ENCODE assay signal across 8 mouse cellular contexts in the genomic region with DNA sequence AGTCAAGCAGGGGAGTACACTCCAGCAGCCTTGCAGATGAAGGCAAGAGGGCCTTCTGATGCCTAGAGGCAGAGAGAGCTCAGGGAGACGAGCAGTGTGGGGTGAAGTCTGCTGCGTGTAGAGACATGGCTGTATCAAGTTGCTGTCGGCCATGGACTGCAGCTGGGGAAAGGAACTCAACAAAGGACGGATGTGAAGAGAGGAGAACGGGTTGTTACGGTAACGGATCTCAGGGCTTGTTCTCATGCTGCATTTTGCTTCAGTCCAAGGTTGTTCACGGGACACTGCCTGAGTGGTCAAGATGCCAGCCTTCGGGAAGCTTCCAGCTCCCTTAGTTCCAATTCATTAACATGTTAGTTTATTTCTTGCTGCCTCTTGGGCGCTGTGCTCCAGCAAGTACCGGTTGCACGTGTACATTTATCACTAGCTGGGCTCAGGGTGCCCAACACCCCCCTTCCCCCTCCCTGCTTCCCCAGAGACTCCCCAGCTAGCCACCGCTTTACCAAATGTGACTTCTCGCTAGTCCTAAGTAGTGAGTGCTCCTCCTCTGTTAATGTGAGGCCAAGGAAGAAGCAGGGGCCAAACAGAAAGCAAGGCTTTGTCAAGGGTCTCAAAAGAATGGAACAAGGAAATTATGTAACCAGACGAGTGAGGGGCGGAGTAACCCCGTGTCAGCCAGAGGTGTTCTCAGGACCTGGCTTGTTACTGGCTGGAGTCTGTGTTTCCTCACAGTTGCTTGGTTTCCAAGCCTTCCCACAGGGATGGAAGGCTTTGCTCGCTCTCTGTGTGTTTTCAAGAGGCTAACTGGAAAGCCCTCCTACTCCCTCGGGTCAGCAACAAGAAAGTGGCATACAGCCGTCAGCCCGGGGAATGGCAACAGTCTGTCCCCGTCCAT.
DNase-seq lines count a peak whose midpoint lies in the region; ATAC-seq and TF ChIP-seq lines count a peak whose summit lies in the region.

No protein-coding gene starts in this region.

- no peaks in the 10 kb centered on the region for H3K9me3 ChIP-seq in forebrain, embryonic 11.5 days (ENCODE audit: control insufficient read depth, low read length)
- H3K9me3 ChIP-seq in forebrain, embryonic 15.5 days: no peaks in the 10 kb centered on the region
- H3K9me3 ChIP-seq in forebrain, embryonic 13.5 days (replicated peaks): no peaks in the 10 kb centered on the region
- no peaks in the 10 kb centered on the region for H3K9me3 ChIP-seq in lung, embryonic 14.5 days (ENCODE audit: low read depth, low read length)

- H3K27me3 ChIP-seq in forebrain, embryonic 11.5 days (ENCODE audit: control insufficient read depth, insufficient read depth, low read length): no peaks in the 10 kb centered on the region
- H3K27me3 ChIP-seq in forebrain, embryonic 15.5 days: no peaks in the 10 kb centered on the region
- no peaks in the 10 kb centered on the region for H3K27me3 ChIP-seq in forebrain, embryonic 13.5 days
- no peaks in the 10 kb centered on the region for H3K27me3 ChIP-seq in lung, embryonic 14.5 days (ENCODE audit: insufficient read depth, low read length)

- DNase-seq in forebrain, embryonic 11.5 days (ENCODE audit: low spot score): peak; percentile 56
- peak; percentile 7 to 19 for DNase-seq in B cell, adult 2 months
- peak; percentile 49 for DNase-seq in lung, embryonic 14.5 days
- DNase-seq in skeletal muscle tissue, adult 2 months (ENCODE audit: low read depth, low spot score): peak; percentile 56
- no peak for DNase-seq in spleen, postnatal 36 days (ENCODE audit: low spot score in 2 of 2)
- DNase-seq in kidney, postnatal 25 days: no peak

- no peak overlapping the region for H3K4me2 ChIP-seq in forebrain, embryonic 11.5 days (ENCODE audit: low read depth, low read length, severe bottlenecking)
- no peak overlapping the region; the same call in 1 of the 2 replicates for H3K4me2 ChIP-seq in forebrain, embryonic 15.5 days (replicated peaks)
- H3K4me2 ChIP-seq in forebrain, embryonic 13.5 days: peak overlapping the region; percentile 33
- H3K4me2 ChIP-seq in lung, embryonic 14.5 days: peak overlapping the region; percentile 44

- peak overlapping the region; percentile 16; the same call in 1 of the 2 replicates for H3K9ac ChIP-seq in forebrain, embryonic 11.5 days (ENCODE audit: low read length)
- H3K9ac ChIP-seq in forebrain, embryonic 15.5 days (replicated peaks): no peak overlapping the region
- H3K9ac ChIP-seq in forebrain, embryonic 13.5 days: 0 out of 2 replicates have a peak overlapping the region, but pooled peaks have one; percentile 13
- no peak overlapping the region for H3K9ac ChIP-seq in lung, embryonic 14.5 days

- H3K27ac ChIP-seq in forebrain, embryonic 11.5 days (ENCODE audit: low read depth, low read length): no peak overlapping the region
- H3K27ac ChIP-seq in forebrain, embryonic 15.5 days (replicated peaks): no peak overlapping the region
- no peak overlapping the region for H3K27ac ChIP-seq in forebrain, embryonic 13.5 days
- no peak overlapping the region for H3K27ac ChIP-seq in lung, embryonic 14.5 days (ENCODE audit: low read depth)

- H3K4me3 ChIP-seq in forebrain, embryonic 11.5 days (ENCODE audit: low read depth, low read length): no peak overlapping the region
- H3K4me3 ChIP-seq in forebrain, embryonic 15.5 days: no peak overlapping the region
- no peak overlapping the region for H3K4me3 ChIP-seq in forebrain, embryonic 13.5 days
- H3K4me3 ChIP-seq in lung, embryonic 14.5 days (ENCODE audit: low read depth, low read length): 0 out of 2 replicates have a peak overlapping the region, but pooled peaks have one; percentile 0

- H3K36me3 ChIP-seq in forebrain, embryonic 11.5 days (ENCODE audit: control insufficient read depth, insufficient read depth, low read length): no peaks in the 10 kb centered on the region
- no peaks in the 10 kb centered on the region for H3K36me3 ChIP-seq in forebrain, embryonic 15.5 days
- no peaks in the 10 kb centered on the region for H3K36me3 ChIP-seq in forebrain, embryonic 13.5 days (ENCODE audit: poor library complexity, severe bottlenecking)
- H3K36me3 ChIP-seq in lung, embryonic 14.5 days (ENCODE audit: insufficient read depth): no peaks in the 10 kb centered on the region

- ATAC-seq in forebrain, embryonic 11.5 days (replicated peaks; ENCODE audit: low FRiP score): 0 out of 2 replicates have a peak, but pooled peaks have one; percentile 24
- no peak for ATAC-seq in forebrain, embryonic 15.5 days (replicated peaks)
- no peak for ATAC-seq in forebrain, embryonic 13.5 days
- ATAC-seq in lung, embryonic 14.5 days (ENCODE audit: insufficient read depth): peak; percentile 28; the same call in 1 of the 2 replicates

- H3K4me1 ChIP-seq in forebrain, embryonic 11.5 days (replicated peaks; ENCODE audit: control insufficient read depth, insufficient read depth, low read length): peaks cover 10% of the 10 kb centered on the region; the same call in 1 of the 2 replicates
- H3K4me1 ChIP-seq in forebrain, embryonic 15.5 days: peaks cover 25% of the 10 kb centered on the region
- peaks cover 28% of the 10 kb centered on the region for H3K4me1 ChIP-seq in forebrain, embryonic 13.5 days
- H3K4me1 ChIP-seq in lung, embryonic 14.5 days (ENCODE audit: insufficient read depth): peaks cover 13% of the 10 kb centered on the region

- TF ChIP-seq CTCF in lung, embryonic 14.5 days (IDR thresholded peaks at IDR 0.05; ENCODE audit: low read depth): no peak

- 48% methylated on average over 22 of the region's 22 CpGs for WGBS in forebrain, embryonic 11.5 days
- WGBS in forebrain, embryonic 15.5 days: 35% methylated on average over 22 of the region's 22 CpGs
- 34% methylated on average over 22 of the region's 22 CpGs for WGBS in forebrain, embryonic 13.5 days
- WGBS in lung, embryonic 14.5 days: 30% methylated on average over 22 of the region's 22 CpGs

Comparison
In these comparisons a context has a peak if more than half of its experiments do, and no peak if none do; other contexts are left out.
1. ATAC-seq: peak in forebrain, embryonic 11.5 days (single experiment) and lung, embryonic 14.5 days (single experiment); none in forebrain, embryonic 15.5 days (single experiment) and forebrain, embryonic 13.5 days (single experiment).
2. H3K4me2 ChIP-seq: peak in forebrain, embryonic 13.5 days (single experiment) and lung, embryonic 14.5 days (single experiment); none in forebrain, embryonic 11.5 days (single experiment) and forebrain, embryonic 15.5 days (single experiment).
3. H3K9ac ChIP-seq: peak in forebrain, embryonic 11.5 days (single experiment) and forebrain, embryonic 13.5 days (single experiment); none in forebrain, embryonic 15.5 days (single experiment) and lung, embryonic 14.5 days (single experiment).
4. DNase-seq: peak in forebrain, embryonic 11.5 days (single experiment), B cell, adult 2 months (2 of 2), lung, embryonic 14.5 days (single experiment) and skeletal muscle tissue, adult 2 months (single experiment); none in spleen, postnatal 36 days (0 of 2) and kidney, postnatal 25 days (0 of 2).